Mouse (Mus musculus) G1E (cell line): ENCODE data around the gene Gnb5. TPM values are rescaled to one million over a fixed set of nuclear protein-coding genes. Genes with fewer than 3 reads are reported as not detected.

ENCODE experiments used
- ATAC-seq: 2 replicates; pipeline ENCODE4 v1.8.0; 2016; ENCODE audit warnings: mild to moderate bottlenecking; ENCODE audit not compliant: insufficient number of reproducible peaks, poor library complexity, low FRiP score, severe bottlenecking; ENCODE audit errors: extremely low read depth
- DNase-seq: peaks from one replicate; pipeline ENCODE4 v3.0.0; 2012; ENCODE audit warnings: low spot score
- H3K27me3 ChIP-seq: 2 replicates; pipeline ENCODE4 v1.6.1; 2012; ENCODE audit warnings: mild to moderate bottlenecking, low read length, inconsistent platforms; ENCODE audit not compliant: insufficient read depth
- H3K36me3 ChIP-seq: replicated peaks from 2 replicates; pipeline ENCODE3; 2012; ENCODE audit warnings: mild to moderate bottlenecking, inconsistent platforms
- H3K4me1 ChIP-seq: 2 replicates; pipeline ENCODE4 v1.6.1; 2012; ENCODE audit warnings: low read depth, low read length, inconsistent platforms, mixed read lengths; ENCODE audit not compliant: insufficient read depth
- H3K4me3 ChIP-seq: 2 replicates; pipeline ENCODE4 v1.5.1; 2012; ENCODE audit warnings: low read depth, mild to moderate bottlenecking, inconsistent platforms, low read length, moderate library complexity, mixed read lengths
- H3K9me3 ChIP-seq: replicated peaks from 2 replicates; pipeline ENCODE4 v1.6.1; 2012; ENCODE audit warnings: inconsistent platforms
- CTCF ChIP-seq: IDR thresholded peaks from 2 replicates; pipeline ENCODE4 v1.5.1; 2012; ENCODE audit warnings: low read depth, low read length, inconsistent platforms, mixed read lengths
- GATA1 ChIP-seq: IDR thresholded peaks from 2 replicates; pipeline ENCODE4 v1.6.1; 2012; ENCODE audit warnings: borderline replicate concordance, low read length, inconsistent platforms, mixed read lengths
- GATA2 ChIP-seq: IDR thresholded peaks from 2 replicates; pipeline ENCODE4 v1.6.1; 2012; ENCODE audit warnings: low read depth, low read length, inconsistent platforms, borderline replicate concordance
- POLR2AphosphoS5 ChIP-seq: IDR thresholded peaks from 2 replicates; pipeline ENCODE4 v1.6.1; 2012; ENCODE audit warnings: low read depth, low read length, inconsistent platforms; ENCODE audit not compliant: insufficient replicate concordance
- TAL1 ChIP-seq: conservative IDR thresholded peaks from 2 replicates; pipeline ENCODE4 v1.6.1; 2012; ENCODE audit warnings: low read depth, low read length, inconsistent platforms, mixed read lengths
- polyA plus RNA-seq: library from polyadenylated mRNA; stranded (reverse); fragments of >175 nt; gene quantifications from 2 replicates; pipeline ENCODE4 v1.2.3, GENCODE M21; 2012
- total RNA-seq, 2 experiments: library from RNA; stranded (forward) in 1 of 2; stranded (reverse) in 1 of 2; fragments of 200-1000 nt in 1 of 2; fragments of >200 nt in 1 of 2; fragmentation: Nextera tagmentation in 1 of 2; gene quantifications; 2 replicates each; pipeline ENCODE4 v1.2.3; 2014 to 2017

The Gnb5 gene
- total and polyA plus RNA-seq, 3 experiments: 0.66 TPM; not detected in 2

DNA sequence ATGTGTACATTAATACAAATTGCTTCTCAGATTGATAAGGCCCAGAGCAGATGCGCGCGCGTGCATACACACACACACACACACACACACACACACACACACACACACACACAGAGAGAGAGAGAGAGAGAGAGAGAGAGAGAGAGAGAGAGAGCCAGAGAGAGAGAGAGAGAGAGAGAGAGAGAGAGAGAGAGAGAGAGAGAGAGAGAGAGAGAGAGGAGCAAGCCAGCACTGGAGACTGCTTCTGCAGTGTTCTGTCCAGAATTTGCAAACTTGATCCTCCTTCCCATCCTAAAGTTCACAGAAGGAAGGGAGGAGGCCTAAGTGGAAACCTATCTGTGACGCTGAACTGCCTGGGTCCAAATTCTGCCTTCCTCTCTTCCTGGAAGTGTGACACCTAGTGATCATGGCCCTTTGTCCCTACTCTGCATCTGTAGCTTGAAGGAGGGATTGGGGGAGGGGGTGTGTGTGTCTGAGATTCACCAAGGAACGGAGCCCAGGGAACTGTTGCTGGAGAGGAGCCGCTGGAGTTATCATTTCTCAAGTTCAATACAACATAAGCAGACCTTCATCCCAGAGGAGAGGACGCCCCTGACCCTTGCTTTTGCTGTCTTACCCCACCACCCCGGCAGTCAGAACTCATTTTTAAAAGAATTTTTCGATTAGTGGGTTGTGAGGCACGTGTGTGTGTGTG is 7.2 kb downstream of the Gnb5 start:
- Histone ChIP-seq H3K27me3 (peaks cover 20% of the 10 kb centered on the region), H3K4me1 (peaks cover 12% of the 10 kb centered on the region), H3K4me3 (no peak overlapping the region), H3K36me3 (no peaks in the 10 kb centered on the region), H3K9me3 (no peaks in the 10 kb centered on the region)
- DNase-seq: no peak
- no peak for ATAC-seq
- TF ChIP-seq GATA1 (no peak), POLR2AphosphoS5 (no peak), GATA2 (no peak), CTCF (no peak), TAL1 (no peak)

DNA sequence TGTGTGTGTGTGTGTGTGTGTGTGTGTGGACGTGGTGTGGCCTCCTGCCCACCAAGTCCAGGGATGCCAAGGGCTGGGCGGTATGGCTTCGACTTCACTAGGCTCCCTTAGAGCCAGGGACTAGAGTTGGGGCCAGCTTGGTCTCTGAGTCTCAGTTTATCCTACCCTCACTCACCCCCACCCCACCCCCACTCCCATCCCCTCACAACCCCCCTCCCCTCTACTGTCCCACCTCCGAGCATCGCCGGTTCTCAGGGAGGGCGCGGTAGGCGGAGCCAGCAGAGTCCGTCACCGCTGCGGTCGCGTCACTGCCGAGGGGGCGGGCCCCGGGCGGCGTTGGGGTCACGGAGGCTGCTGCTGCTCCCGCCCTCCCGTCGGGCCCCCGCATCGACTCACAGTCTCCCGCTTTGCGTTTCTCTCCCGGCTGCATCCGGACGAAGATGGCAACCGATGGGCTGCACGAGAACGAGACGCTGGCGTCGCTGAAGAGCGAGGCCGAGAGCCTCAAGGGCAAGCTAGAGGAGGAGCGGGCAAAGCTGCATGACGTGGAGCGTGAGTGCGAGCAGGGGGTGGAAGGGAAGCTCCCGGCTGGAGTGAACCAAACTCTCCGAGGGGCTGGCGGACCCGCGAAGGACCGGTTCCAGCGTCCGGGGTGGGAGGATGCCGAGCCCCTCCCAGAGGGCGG is 7.9 kb downstream of the Gnb5 start:
- peaks cover 20% of the 10 kb centered on the region for H3K27me3 ChIP-seq
- TF ChIP-seq TAL1: no peak
- no peak for TF ChIP-seq CTCF
- no peak for TF ChIP-seq POLR2AphosphoS5
- no peak for TF ChIP-seq GATA1
- no peak for TF ChIP-seq GATA2
- H3K4me1 ChIP-seq: peaks cover 12% of the 10 kb centered on the region
- no peaks in the 10 kb centered on the region for H3K9me3 ChIP-seq
- no peaks in the 10 kb centered on the region for H3K36me3 ChIP-seq
- peak overlapping the region; percentile 66 for H3K4me3 ChIP-seq
- DNase-seq: peak; percentile 8
- no peak for ATAC-seq

DNA sequence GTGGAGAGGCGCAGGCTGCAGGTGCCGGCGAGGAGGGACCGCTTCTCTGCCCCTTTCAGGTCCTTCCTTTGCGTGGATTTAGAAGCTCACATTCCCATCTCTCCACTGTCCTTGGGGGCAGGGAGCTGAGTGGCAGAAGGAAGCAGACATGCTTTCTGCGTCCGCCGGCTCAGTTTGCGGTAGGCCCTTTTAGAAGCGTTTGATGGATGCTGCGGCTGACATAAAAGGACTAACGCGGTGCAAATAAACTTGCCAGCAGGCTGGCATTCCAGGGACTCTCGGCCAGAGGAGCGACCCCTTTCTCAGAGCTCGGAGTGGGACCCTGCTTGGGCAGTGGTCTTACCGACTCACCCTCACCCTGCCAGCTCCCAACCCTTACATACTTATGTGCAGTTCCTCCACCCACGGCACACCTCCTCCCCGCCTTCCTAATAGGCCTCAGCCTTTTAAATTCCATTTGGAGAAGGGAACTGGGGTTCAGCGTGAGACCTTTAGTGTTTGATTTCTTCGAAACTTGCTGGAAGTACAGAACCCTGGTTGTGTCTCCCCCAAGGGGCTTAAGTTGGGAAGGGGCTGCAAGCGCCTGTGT is 8.5 kb downstream of the Gnb5 start:
- no peak for DNase-seq
- no peak for ATAC-seq
- Histone ChIP-seq H3K4me1 (peaks cover 12% of the 10 kb centered on the region), H3K4me3 (peak overlapping the region; percentile 66; the same call in 1 of the 2 replicates), H3K9me3 (no peaks in the 10 kb centered on the region), H3K36me3 (no peaks in the 10 kb centered on the region), H3K27me3 (peaks cover 20% of the 10 kb centered on the region)
- TF ChIP-seq CTCF: no peak
- TF ChIP-seq GATA1: no peak
- TF ChIP-seq TAL1: no peak
- TF ChIP-seq GATA2: no peak
- TF ChIP-seq POLR2AphosphoS5: no peak

DNA sequence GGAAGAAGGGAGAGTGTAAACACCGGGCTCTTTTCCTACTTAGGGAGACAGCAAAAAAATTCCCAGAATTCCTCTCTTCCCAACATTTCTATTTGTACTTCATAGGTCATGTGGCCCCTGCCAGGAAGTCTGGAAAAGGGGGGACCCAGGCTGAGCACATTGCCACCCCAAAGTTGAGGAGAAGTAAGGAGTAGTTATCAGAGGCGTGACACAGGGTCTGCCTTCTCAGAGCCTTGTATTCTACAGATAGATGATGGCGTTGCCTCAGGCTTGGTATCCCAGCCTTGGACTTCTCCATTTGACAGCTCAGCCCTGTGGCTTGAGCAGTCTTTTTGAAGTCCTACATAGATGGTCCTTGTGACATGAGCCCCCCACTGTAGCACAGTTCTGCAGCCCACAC is 9.2 kb downstream of the Gnb5 start:
- Histone ChIP-seq H3K36me3 (no peaks in the 10 kb centered on the region), H3K4me1 (peaks cover 12% of the 10 kb centered on the region), H3K9me3 (no peaks in the 10 kb centered on the region), H3K27me3 (peaks cover 23% of the 10 kb centered on the region), H3K4me3 (no peak overlapping the region)
- ATAC-seq (no peak), DNase-seq (no peak)
- TF ChIP-seq CTCF (no peak), GATA1 (no peak), POLR2AphosphoS5 (no peak), TAL1 (no peak), GATA2 (no peak)

DNA sequence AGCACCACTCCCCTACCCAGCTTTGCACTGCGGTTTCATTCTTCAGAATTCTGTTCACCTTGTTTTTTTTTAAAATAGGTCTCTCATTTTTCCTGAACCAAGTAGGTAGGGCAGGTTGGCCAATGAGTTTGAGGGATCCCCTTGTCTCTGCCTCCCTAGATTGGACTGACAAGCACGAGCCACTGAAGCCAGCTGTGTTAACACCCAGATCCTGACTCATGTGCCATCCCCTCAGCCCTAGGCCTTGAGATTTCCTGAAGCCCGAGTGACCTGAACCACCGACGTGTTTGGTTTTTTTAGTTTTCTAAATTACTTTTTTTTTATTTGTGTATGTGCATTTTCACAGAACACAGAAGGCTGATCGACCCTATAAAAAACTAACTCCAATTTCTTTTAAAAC is 10.7 kb downstream of the Gnb5 start:
- peaks cover 12% of the 10 kb centered on the region for H3K4me1 ChIP-seq
- H3K9me3 ChIP-seq: no peaks in the 10 kb centered on the region
- peaks cover 22% of the 10 kb centered on the region for H3K27me3 ChIP-seq
- H3K36me3 ChIP-seq: no peaks in the 10 kb centered on the region
- DNase-seq: no peak
- no peak for ATAC-seq
- H3K4me3 ChIP-seq: no peak overlapping the region
- TF ChIP-seq TAL1 (no peak), GATA2 (no peak), GATA1 (no peak), CTCF (no peak), POLR2AphosphoS5 (no peak)

DNA sequence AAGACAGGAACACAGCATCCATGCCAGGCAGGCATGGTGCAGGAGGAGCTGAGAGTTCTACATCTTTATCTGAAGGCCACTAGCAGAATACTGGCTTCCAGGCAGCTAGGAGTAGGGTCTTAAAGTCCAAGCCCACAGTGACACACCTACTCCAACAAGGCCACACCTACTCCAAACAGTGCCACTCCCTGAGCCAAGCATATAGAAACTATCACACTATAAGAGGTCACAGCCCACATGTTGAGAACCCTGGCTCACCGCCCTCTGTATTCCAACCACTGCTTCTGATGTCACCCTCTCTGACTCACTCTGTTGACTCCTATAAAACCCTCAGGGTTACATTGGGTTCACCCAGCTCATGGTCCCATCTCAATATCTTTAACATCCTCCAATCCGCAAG is 12.1 kb downstream of the Gnb5 start:
- Histone ChIP-seq H3K36me3 (no peaks in the 10 kb centered on the region), H3K27me3 (peaks cover 26% of the 10 kb centered on the region), H3K4me1 (peaks cover 12% of the 10 kb centered on the region), H3K9me3 (no peaks in the 10 kb centered on the region), H3K4me3 (no peak overlapping the region)
- TF ChIP-seq CTCF: no peak
- TF ChIP-seq GATA2: no peak
- no peak for TF ChIP-seq TAL1
- no peak for TF ChIP-seq GATA1
- no peak for TF ChIP-seq POLR2AphosphoS5
- no peak for ATAC-seq
- DNase-seq: no peak
